Mouse (Mus musculus) small intestine, adult 2 months (tissue): ENCODE data around the gene Fhad1.

Experiments used
- CTCF ChIP-seq: fragments of 200-500 bp; IDR thresholded peaks from 2 replicates; pipeline ENCODE4 v1.5.1; 2012; ENCODE audit warnings: low read depth, mild to moderate bottlenecking, control low read depth, inconsistent platforms, low read length, moderate library complexity, mixed read lengths; ENCODE audit not compliant: insufficient replicate concordance, insufficient read length; ENCODE audit errors: extremely low read depth
- POLR2A ChIP-seq: fragments of 200-500 bp; IDR thresholded peaks from 2 replicates; pipeline ENCODE4 v1.6.1; 2012; ENCODE audit warnings: low read depth, mild to moderate bottlenecking, control low read depth, inconsistent platforms, low read length, moderate library complexity

GRCm38 (mm10) chr4:142047005-142047404 lies 32.1 kb upstream of the Fhad1 start:
- TF ChIP-seq CTCF (no peak), POLR2A (no peak)
